Mouse (Mus musculus) G1E (cell line): ENCODE measurements around the gene Rapgef5.

Experiments
- CTCF ChIP-seq: IDR thresholded peaks from 2 replicates; pipeline ENCODE4 v1.5.1; 2012; ENCODE audit warnings: low read depth, low read length, inconsistent platforms, mixed read lengths
- GATA1 ChIP-seq: IDR thresholded peaks from 2 replicates; pipeline ENCODE4 v1.6.1; 2012; ENCODE audit warnings: borderline replicate concordance, low read length, inconsistent platforms, mixed read lengths
- GATA2 ChIP-seq: IDR thresholded peaks from 2 replicates; pipeline ENCODE4 v1.6.1; 2012; ENCODE audit warnings: low read depth, low read length, inconsistent platforms, borderline replicate concordance

DNA sequence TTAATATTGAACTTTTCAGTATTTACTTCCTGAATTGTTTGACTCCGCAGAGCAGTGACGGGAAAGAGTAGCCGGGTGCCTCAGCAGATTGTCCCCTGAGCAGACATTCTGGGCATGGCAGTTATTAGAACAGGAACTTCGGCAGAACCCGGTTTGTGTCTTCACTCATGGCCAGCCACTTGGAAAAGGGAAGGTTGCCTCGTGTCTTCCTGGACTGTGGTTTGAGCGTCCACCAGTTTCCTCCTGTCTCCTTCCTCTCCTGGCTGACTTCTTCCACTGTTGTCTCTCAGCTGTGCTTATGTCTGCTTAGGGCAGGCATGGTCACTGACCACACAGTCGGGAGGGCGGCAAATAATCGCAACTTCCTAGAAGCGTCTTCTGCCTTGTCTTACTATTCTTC is 44.2 kb downstream of the Rapgef5 start:
- TF ChIP-seq CTCF: no peak
- TF ChIP-seq GATA1: no peak
- TF ChIP-seq GATA2: no peak
